Mouse (Mus musculus) embryonic stem cell, embryonic (primary cell): ENCODE results near the gene Arhgap18.

ENCODE experiments used
- CTCF ChIA-PET, 4 experiments: fragments of 300-600 bp in 2 of 4; fragments of 350-600 bp in 2 of 4; sonication (Branson Sonifier 250); formaldehyde crosslinking; loops; one replicate each; lab custom pipeline; 2022; ENCODE audit warnings: inconsistent platforms in 2 of 4; lab: Charles Lee
- POLR2A ChIA-PET, 4 experiments: fragments of 300-600 bp in 2 of 4; fragments of 350-600 bp in 2 of 4; sonication (Branson Sonifier 250); formaldehyde crosslinking; loops; one replicate each; lab custom pipeline; 2022; ENCODE audit warnings: antibody characterized with exemption in 4 of 4, inconsistent platforms in 1 of 4; lab: Charles Lee

Gene Arhgap18

DNA sequence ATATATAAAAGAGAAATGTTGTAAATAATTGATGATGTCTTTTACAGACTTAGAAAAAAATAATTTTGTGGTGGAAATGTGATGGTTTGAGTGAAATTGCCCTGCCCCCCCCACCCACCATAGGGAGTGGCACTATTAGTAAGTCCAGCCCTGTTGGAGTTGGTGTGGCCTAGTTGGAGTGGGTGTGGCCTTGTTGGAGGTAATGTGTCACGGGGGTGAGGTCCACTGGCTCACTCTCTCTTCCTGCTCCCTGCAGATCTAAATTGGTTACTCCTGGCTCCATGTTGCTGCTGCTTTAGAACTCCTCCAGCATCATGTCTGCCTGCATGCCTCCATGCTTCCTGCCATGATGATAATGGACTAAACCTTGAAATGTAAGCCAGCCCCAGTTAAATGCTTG, 186.3 kb downstream of the Arhgap18 start:
- ChIA-PET CTCF (no interaction called here), POLR2A (no interaction called here)

GRCm38 (mm10) chr10:26948331-26948730, 195.1 kb downstream of the Arhgap18 start:
- POLR2A ChIA-PET: no interaction called here
- CTCF ChIA-PET: interaction anchor here in 1 of 4 experiments (0.6 kb wide), 1 partner anchor 209 kb away, joined by 3 read pairs; no protein-coding TSS in a partner anchor

GRCm38 (mm10) chr10:26949667-26950066, 196.4 kb downstream of the Arhgap18 start:
- POLR2A ChIA-PET: interaction anchor here in 1 of 4 experiments (1.2 kb wide), 1 partner anchor 8 kb away, joined by 3 read pairs; no protein-coding TSS in a partner anchor
- CTCF ChIA-PET: interaction anchor here in 2 of 4 experiments (1.0 to 1.3 kb wide), 4 partner anchors 9 to 45 kb away, joined by 3 to 6 read pairs (median 4); no protein-coding TSS in a partner anchor

DNA sequence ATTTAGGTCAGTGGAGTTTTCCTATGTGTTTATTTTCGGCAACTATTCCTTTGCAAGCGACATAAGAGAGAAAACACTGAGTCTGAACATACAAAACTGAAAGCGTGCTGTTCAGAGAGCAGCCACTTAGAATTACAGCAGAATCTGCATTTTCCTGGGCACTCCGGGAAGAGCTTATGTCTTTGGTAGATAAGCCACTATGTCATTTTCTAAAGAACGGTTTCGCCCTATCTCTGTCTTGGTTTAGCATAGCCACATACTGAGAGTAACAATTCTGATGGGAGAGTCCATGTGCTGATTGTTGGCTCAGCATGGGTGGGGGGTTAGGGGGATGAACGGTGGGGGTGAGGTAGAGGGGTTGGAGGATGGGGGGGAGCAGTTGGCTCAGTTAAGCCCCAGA, 197.2 kb downstream of the Arhgap18 start:
- ChIA-PET CTCF (interaction anchor here in 3 of 4 experiments (0.7 to 1.3 kb wide), 5 partner anchors 8 to 44 kb away, joined by 3 to 6 read pairs (median 4); no protein-coding TSS in a partner anchor), POLR2A (no interaction called here)

DNA sequence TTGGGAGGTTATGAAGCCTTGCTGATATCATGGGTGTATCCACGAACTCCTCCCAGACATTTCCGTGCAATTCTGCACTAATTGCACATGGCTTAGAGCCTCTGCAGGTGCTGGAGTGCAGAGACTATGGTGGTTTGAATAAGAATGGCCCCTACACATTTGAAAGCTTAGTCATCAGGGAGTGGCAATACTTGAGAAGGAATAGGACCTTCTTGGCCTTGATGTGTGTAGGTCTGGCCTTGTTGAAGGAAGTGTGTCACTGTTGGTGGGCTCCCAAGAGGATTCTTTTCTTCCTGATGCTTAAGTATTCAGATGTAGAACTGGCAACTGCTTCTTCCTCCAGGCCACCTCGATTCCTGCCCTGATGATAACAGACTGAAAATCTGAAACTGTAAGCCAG, 205.3 kb downstream of the Arhgap18 start:
- CTCF ChIA-PET: interaction anchor here in 1 of 4 experiments (0.8 kb wide), 1 partner anchor 9 kb away, joined by 3 read pairs; no protein-coding TSS in a partner anchor
- POLR2A ChIA-PET: no interaction called here
